Mouse (Mus musculus) stomach, embryonic 14.5 days (tissue): ENCODE measurements around the gene Btg1. TPM values are rescaled to one million over a fixed set of nuclear protein-coding genes. Genes with fewer than 3 reads are reported as not detected.

ENCODE experiments used
- ATAC-seq: fragments of 200-750 bp; cut with Nextera tagmentation; 2 replicates; pipeline ENCODE4 v1.8.0; 2017; ENCODE audit warnings: low read depth, moderate TSS enrichment; ENCODE audit not compliant: insufficient number of reproducible peaks, insufficient read depth, low FRiP score
- H3K27ac ChIP-seq: fragments of 300-500 bp; sonication (generic); 2 replicates; pipeline ENCODE4 v1.5.1; 2014; ENCODE audit warnings: mild to moderate bottlenecking, low read length, moderate library complexity, mixed read lengths
- H3K27me3 ChIP-seq: fragments of 300-500 bp; sonication (generic); 2 replicates; pipeline ENCODE4 v1.6.1; 2014; ENCODE audit warnings: low read length, control low read depth, mixed read lengths; ENCODE audit not compliant: control insufficient read depth, insufficient read depth
- H3K36me3 ChIP-seq: fragments of 300-500 bp; sonication (generic); 2 replicates; pipeline ENCODE4 v1.6.1; 2014; ENCODE audit warnings: mild to moderate bottlenecking, control low read depth, low read length, moderate library complexity, mixed read lengths; ENCODE audit not compliant: control insufficient read depth, insufficient read depth
- H3K4me1 ChIP-seq: fragments of 300-500 bp; sonication (generic); 2 replicates; pipeline ENCODE4 v1.6.1; 2014; ENCODE audit warnings: low read length, control low read depth, mixed read lengths; ENCODE audit not compliant: control insufficient read depth, insufficient read depth
- H3K4me2 ChIP-seq: fragments of 300-500 bp; sonication (generic); replicated peaks from 2 replicates; pipeline ENCODE4 v1.6.1; 2014; ENCODE audit warnings: low read depth, low read length, control low read depth
- H3K4me3 ChIP-seq: fragments of 300-500 bp; sonication (generic); 2 replicates; pipeline ENCODE4 v1.5.1; 2014; ENCODE audit warnings: low read depth, low read length, control low read depth
- H3K9ac ChIP-seq: fragments of 300-500 bp; sonication (generic); replicated peaks from 2 replicates; pipeline ENCODE4 v1.6.1; 2014; ENCODE audit warnings: low read depth, mild to moderate bottlenecking, control low read depth, low read length, moderate library complexity, mixed read lengths
- H3K9me3 ChIP-seq: fragments of 300-500 bp; sonication (generic); 2 replicates; pipeline ENCODE4 v1.6.1; 2016; ENCODE audit warnings: low read depth, low read length, control low read depth; ENCODE audit not compliant: control insufficient read depth
- WGBS: fragments of 180-500 bp; shearing (Covaris S2); extraction: QIAGEN DNeasy Blood & Tissue Kit; methylation state at CpG from one replicate; pipeline ENCODE4 v1.1.7; 2014; 5-methylcytosine and 5-hydroxymethylcytosine counted together
- polyA plus RNA-seq: library from polyadenylated mRNA; unstranded; fragments of >200 nt; fragmentation: Nextera tagmentation; extraction: Ambion mirVana; gene quantifications from 2 replicates; pipeline ENCODE4 v1.2.1, GENCODE M21; 2014

Btg1 gene
- polyA plus RNA-seq, 1 experiment from 2014 or later: 101 TPM

- WGBS: 94% methylated on average over 4 of the region's 4 CpGs
Observed at GRCm38 (mm10) chr10:96601670-96602069, 15.1 kb upstream of the Btg1 start.

GRCm38 (mm10) chr10:96602339-96602738 is 14.5 kb upstream of the Btg1 start:
- H3K9me3 ChIP-seq: no peaks in the 10 kb centered on the region
- no peak for ATAC-seq

More at GRCm38 (mm10) chr10:96601670-96602069, 15.1 kb upstream of the Btg1 start:
- Histone ChIP-seq H3K4me2 (no peak overlapping the region), H3K9ac (no peak overlapping the region), H3K27me3 (no peaks in the 10 kb centered on the region), H3K4me3 (no peak overlapping the region), H3K27ac (no peak overlapping the region), H3K4me1 (no peaks in the 10 kb centered on the region), H3K9me3 (no peaks in the 10 kb centered on the region), H3K36me3 (no peaks in the 10 kb centered on the region)
- no peak for ATAC-seq

GRCm38 (mm10) chr10:96605168-96605567 is 11.6 kb upstream of the Btg1 start:
- H3K9ac ChIP-seq: no peak overlapping the region
- no peak overlapping the region for H3K4me2 ChIP-seq
- H3K27ac ChIP-seq: no peak overlapping the region
- 91% methylated on average over 1 of the region's 1 CpGs for WGBS
- no peak overlapping the region for H3K4me3 ChIP-seq
- no peaks in the 10 kb centered on the region for H3K27me3 ChIP-seq
- H3K36me3 ChIP-seq: no peaks in the 10 kb centered on the region
- no peak for ATAC-seq
- no peaks in the 10 kb centered on the region for H3K9me3 ChIP-seq
- H3K4me1 ChIP-seq: no peaks in the 10 kb centered on the region

More at GRCm38 (mm10) chr10:96602339-96602738, 14.5 kb upstream of the Btg1 start:
- H3K27ac ChIP-seq: no peak overlapping the region
- WGBS: 69% methylated on average over 3 of the region's 3 CpGs
- no peaks in the 10 kb centered on the region for H3K27me3 ChIP-seq
- no peak overlapping the region for H3K4me3 ChIP-seq
- H3K9ac ChIP-seq: no peak overlapping the region
- H3K36me3 ChIP-seq: no peaks in the 10 kb centered on the region
- no peaks in the 10 kb centered on the region for H3K4me1 ChIP-seq
- no peak overlapping the region for H3K4me2 ChIP-seq

- Histone ChIP-seq H3K36me3 (no peaks in the 10 kb centered on the region), H3K4me1 (no peaks in the 10 kb centered on the region), H3K4me2 (no peak overlapping the region), H3K4me3 (no peak overlapping the region), H3K27me3 (no peaks in the 10 kb centered on the region), H3K9ac (no peak overlapping the region), H3K27ac (no peak overlapping the region), H3K9me3 (no peaks in the 10 kb centered on the region)
- 76% methylated on average over 2 of the region's 2 CpGs for WGBS
- ATAC-seq: no peak
Observed at GRCm38 (mm10) chr10:96605856-96606255, 10.9 kb upstream of the Btg1 start.

- H3K27me3 ChIP-seq: no peaks in the 10 kb centered on the region
- H3K27ac ChIP-seq: no peak overlapping the region
- no peak overlapping the region for H3K4me3 ChIP-seq
- no peaks in the 10 kb centered on the region for H3K36me3 ChIP-seq
- no peak for ATAC-seq
- H3K4me1 ChIP-seq: no peaks in the 10 kb centered on the region
- no peaks in the 10 kb centered on the region for H3K9me3 ChIP-seq
- no peak overlapping the region for H3K9ac ChIP-seq
- WGBS: 82% methylated on average over 4 of the region's 4 CpGs
- H3K4me2 ChIP-seq: no peak overlapping the region
Observed at GRCm38 (mm10) chr10:96607617-96608185, 9.1 kb upstream of the Btg1 start.

- H3K9ac ChIP-seq: no peak overlapping the region
- no peaks in the 10 kb centered on the region for H3K36me3 ChIP-seq
- ATAC-seq: no peak
- no peaks in the 10 kb centered on the region for H3K27me3 ChIP-seq
- no peaks in the 10 kb centered on the region for H3K9me3 ChIP-seq
- H3K4me1 ChIP-seq: no peaks in the 10 kb centered on the region
- no peak overlapping the region for H3K4me3 ChIP-seq
- H3K4me2 ChIP-seq: no peak overlapping the region
- no peak overlapping the region for H3K27ac ChIP-seq
- 81% methylated on average over 8 of the region's 8 CpGs for WGBS
Observed at GRCm38 (mm10) chr10:96609356-96610345, 7.2 kb upstream of the Btg1 start.

- Histone ChIP-seq H3K27ac (peak overlapping the region; percentile 80), H3K4me1 (no peaks in the 10 kb centered on the region), H3K27me3 (no peaks in the 10 kb centered on the region), H3K36me3 (peaks cover 10% of the 10 kb centered on the region), H3K4me3 (peak overlapping the region; percentile 100), H3K9ac (peak overlapping the region; percentile 52), H3K4me2 (peak overlapping the region; percentile 45), H3K9me3 (no peaks in the 10 kb centered on the region)
- ATAC-seq: no peak; the same call in 1 of the 2 replicates
- under 1% methylated on average over 24 of the region's 24 CpGs for WGBS
Observed at GRCm38 (mm10) chr10:96616001-96616708, 651 bp upstream of the Btg1 start.
